Mouse (Mus musculus) T-helper 1 cell (primary cell): ENCODE data around the gene Clk2.
"Not testable (repeated sequence)": the region's sequence is repeated elsewhere in the genome, so short reads cannot be mapped to it uniquely, and the experiment has no call there.

ENCODE experiments used
- in situ Hi-C: fragments of 300-600 bp; cut with MboI, MseI; formaldehyde crosslinking; loops from one replicate; pipeline ENCODE4 v1.15.1; 2025; ENCODE audit warnings: high pct_unique_total_duplicates

Clk2 gene

GRCm38 (mm10) chr3:89159616-89160344 lies 4.8 kb upstream of the Clk2 start, which contains the start of gene Hcn3:
Hcn3 (minus strand) TSS chr3:89160196.
- in situ Hi-C loops: no loop called here

- in situ Hi-C loops: not testable (repeated sequence)
These were observed 3.4 kb upstream of the Clk2 start for GRCm38 (mm10) chr3:89161207-89161606.

- in situ Hi-C loops: no loop called here
These were observed 2.8 kb upstream of the Clk2 start for GRCm38 (mm10) chr3:89161786-89162185.

GRCm38 (mm10) chr3:89163123-89163522 lies 1.5 kb upstream of the Clk2 start:
- in situ Hi-C loops: no loop called here

- in situ Hi-C loops: no loop called here
These were observed 851 bp upstream of the Clk2 start for GRCm38 (mm10) chr3:89163643-89164245.

- in situ Hi-C loops: no loop called here
These were observed 774 bp downstream of the Clk2 start for GRCm38 (mm10) chr3:89165268-89165870.

GRCm38 (mm10) chr3:89166945-89167344 lies 2.4 kb downstream of the Clk2 start:
- in situ Hi-C loops: no loop called here

- in situ Hi-C loops: loop anchor here (10.0 kb wide), 1 partner anchor 670 kb away; the partner anchor contains the start of gene Lmna
These were observed 10.2 kb downstream of the Clk2 start for GRCm38 (mm10) chr3:89174844-89175243.

GRCm38 (mm10) chr3:89175544-89175943 lies 10.9 kb downstream of the Clk2 start:
- in situ Hi-C loops: loop anchor here (10.0 kb wide), 1 partner anchor 671 kb away; the partner anchor contains the start of gene Lmna

GRCm38 (mm10) chr3:89176421-89176820 lies 11.8 kb downstream of the Clk2 start:
- in situ Hi-C loops: loop anchor here (10.0 kb wide), 1 partner anchor 672 kb away; the partner anchor contains the start of gene Lmna

- in situ Hi-C loops: loop anchor here (10.0 kb wide), 1 partner anchor 673 kb away; the partner anchor contains the start of gene Lmna
These were observed 12.9 kb downstream of the Clk2 start, which contains the start of gene Scamp3 for GRCm38 (mm10) chr3:89177242-89178106. Scamp3 (plus strand) TSS chr3:89177473.

GRCm38 (mm10) chr3:89178107-89178385 lies 13.5 kb downstream of the Clk2 start:
- in situ Hi-C loops: loop anchor here (10.0 kb wide), 1 partner anchor 673 kb away; the partner anchor contains the start of gene Lmna

GRCm38 (mm10) chr3:89179056-89179455 lies 14.5 kb downstream of the Clk2 start:
- in situ Hi-C loops: loop anchor here (10.0 kb wide), 1 partner anchor 674 kb away; the partner anchor contains the start of gene Lmna

- in situ Hi-C loops: no loop called here
These were observed 17.3 kb downstream of the Clk2 start for GRCm38 (mm10) chr3:89181749-89182500.

- in situ Hi-C loops: no loop called here
These were observed 18.0 kb downstream of the Clk2 start for GRCm38 (mm10) chr3:89182531-89183057.

- in situ Hi-C loops: no loop called here
These were observed 18.7 kb downstream of the Clk2 start, which contains the start of gene Fam189b for GRCm38 (mm10) chr3:89183058-89183958. Fam189b (plus strand) TSS chr3:89183143.

GRCm38 (mm10) chr3:89183959-89184315 lies 19.3 kb downstream of the Clk2 start:
- in situ Hi-C loops: no loop called here

- in situ Hi-C loops: no loop called here
These were observed 22.6 kb downstream of the Clk2 start for GRCm38 (mm10) chr3:89187197-89187596.

- in situ Hi-C loops: no loop called here
These were observed 23.3 kb downstream of the Clk2 start for GRCm38 (mm10) chr3:89187690-89188477.
